Comparison of ENCODE assay signal across 19 mouse cellular contexts in genomic region chr10:13727676-13728075, GRCm38 (mm10).
DNase-seq lines count a peak whose midpoint lies in the region; ATAC-seq and TF ChIP-seq lines count a peak whose summit lies in the region.
"Had no signal": no experiment of that assay in that cellular context is flagged by ENCODE, and none has a peak within 500 bp of the region (broad histone marks: within the 10 kb centered on the region; RNA-seq: fewer than 3 reads in every experiment).

No protein-coding gene starts in this region.

- peaks cover 9% of the 10 kb centered on the region for H3K4me1 ChIP-seq in olfactory bulb, adult 2 months (ENCODE audit: control insufficient read depth, insufficient read depth, low read length)
- no peaks in the 10 kb centered on the region for H3K4me1 ChIP-seq in stomach, postnatal 0 days (replicated peaks; ENCODE audit: control insufficient read depth, insufficient read depth)

- DNase-seq in brain, adult 2 months (ENCODE audit: low read depth, low spot score), result peak; percentile 93
- DNase-seq in frontal cortex, postnatal 10 days (ENCODE audit: low spot score in 2 of 2), result peak; percentile 41 to 49
- peak; percentile 24 to 28 for DNase-seq in layer of hippocampus, postnatal 36 days
- DNase-seq in spleen, postnatal 10 days (ENCODE audit: low spot score in 2 of 2), result no peak
- DNase-seq in cerebellum, postnatal 14 days, result no peak
- no peak for DNase-seq in stomach, postnatal 0 days (ENCODE audit: low spot score)
- DNase-seq in embryo, embryonic 9.5 days (ENCODE audit: extremely low spot score), result no peak
- DNase-seq: cerebellum, adult 2 months; kidney, adult 11 months; kidney, postnatal 25 days; liver, postnatal 0 days; thymus, postnatal 36 days had no signal

- 11% methylated on average over 6 of the region's 6 CpGs for WGBS in olfactory bulb, adult 2 months
- 56% methylated on average over 6 of the region's 6 CpGs for WGBS in stomach, postnatal 0 days

- H3K27ac ChIP-seq in olfactory bulb, adult 2 months (ENCODE audit: insufficient read depth, low read depth, low read length), result peak overlapping the region; percentile 51; the same call in 1 of the 2 replicates
- H3K27ac ChIP-seq in stomach, postnatal 0 days (replicated peaks), result no peak overlapping the region
- H3K27ac ChIP-seq: heart, embryonic 15.5 days; hindbrain, embryonic 14.5 days; limb, embryonic 13.5 days; macrophage; midbrain, embryonic 12.5 days had no signal

- H3K36me3 ChIP-seq in stomach, postnatal 0 days (ENCODE audit: control insufficient read depth, insufficient read depth, low read length), result no peaks in the 10 kb centered on the region
- H3K36me3 ChIP-seq: heart, embryonic 15.5 days; limb, embryonic 13.5 days; midbrain, embryonic 12.5 days had no signal

- H3K9me3 ChIP-seq in stomach, postnatal 0 days (ENCODE audit: control insufficient read depth, low read length), result no peaks in the 10 kb centered on the region
- H3K9me3 ChIP-seq: heart, embryonic 15.5 days; limb, embryonic 13.5 days; midbrain, embryonic 12.5 days had no signal

- no peaks in the 10 kb centered on the region for H3K27me3 ChIP-seq in stomach, postnatal 0 days (ENCODE audit: control insufficient read depth, insufficient read depth, low read length)
- H3K27me3 ChIP-seq: heart, embryonic 15.5 days; midbrain, embryonic 12.5 days had no signal

- H3K9ac ChIP-seq in stomach, postnatal 0 days (ENCODE audit: low read length), result no peak overlapping the region
- H3K9ac ChIP-seq: heart, embryonic 15.5 days; hindbrain, embryonic 14.5 days; limb, embryonic 13.5 days; liver, postnatal 0 days; midbrain, embryonic 12.5 days had no signal

- TF ChIP-seq EP300 in stomach, postnatal 0 days (optimal IDR thresholded peaks at IDR 0.05), result no peak

- no peak overlapping the region for H3K4me3 ChIP-seq in olfactory bulb, adult 2 months (ENCODE audit: insufficient read depth, low read depth, low read length)
- H3K4me3 ChIP-seq in stomach, postnatal 0 days (ENCODE audit: low read depth, low read length), result no peak overlapping the region
- H3K4me3 ChIP-seq: heart, embryonic 15.5 days; limb, embryonic 13.5 days; midbrain, embryonic 12.5 days had no signal

- no peak for TF ChIP-seq POLR2A in olfactory bulb, adult 2 months (IDR thresholded peaks at IDR 0.05; ENCODE audit: insufficient read depth, low read depth, low read length)

- no peak for ATAC-seq in stomach, postnatal 0 days (ENCODE audit: low FRiP score, low TSS enrichment)
- ATAC-seq: forebrain, embryonic 14.5 days; liver, postnatal 0 days had no signal

- TF ChIP-seq CTCF in olfactory bulb, adult 2 months (IDR thresholded peaks at IDR 0.05; ENCODE audit: insufficient read depth, low read depth, low read length), result no peak
- TF ChIP-seq CTCF in stomach, postnatal 0 days (IDR thresholded peaks at IDR 0.05; ENCODE audit: low read depth), result no peak

- no peak overlapping the region for H3K4me2 ChIP-seq in stomach, postnatal 0 days (replicated peaks; ENCODE audit: low read depth)
- H3K4me2 ChIP-seq: heart, embryonic 15.5 days; hindbrain, embryonic 14.5 days; limb, embryonic 13.5 days; midbrain, embryonic 12.5 days had no signal

Comparison
In these comparisons a context has a peak if more than half of its experiments do, and no peak if none do; other contexts are left out.
1. DNase-seq: peak in brain, adult 2 months (single experiment), frontal cortex, postnatal 10 days (2 of 2) and layer of hippocampus, postnatal 36 days (2 of 2); none in spleen, postnatal 10 days (0 of 2), cerebellum, postnatal 14 days (0 of 2), stomach, postnatal 0 days (single experiment) and embryo, embryonic 9.5 days (single experiment).